Comparison of ENCODE assay signal across 8 mouse cellular contexts in the genomic region with DNA sequence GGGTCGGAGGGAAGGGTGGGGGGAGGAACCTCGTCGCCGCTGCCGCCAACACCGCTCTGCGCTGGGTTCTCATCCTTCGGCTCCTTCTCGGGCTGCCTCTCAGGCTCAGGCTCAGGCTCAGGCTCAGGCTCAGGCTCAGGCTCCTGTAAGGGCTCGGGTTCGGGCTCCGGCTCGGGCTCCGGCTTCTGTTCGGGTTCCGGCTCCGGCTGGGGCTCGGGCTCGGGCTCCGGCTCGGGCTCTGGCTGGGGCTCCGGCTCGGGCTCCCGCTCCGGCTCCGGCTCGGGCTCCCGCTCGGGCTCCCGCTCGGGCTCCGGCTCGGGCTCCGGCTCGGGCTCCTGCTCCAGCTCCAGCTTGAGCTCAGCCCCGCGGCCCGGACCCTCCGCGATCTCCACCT. TPM values are rescaled to one million over a fixed set of nuclear protein-coding genes. Genes with fewer than 3 reads are reported as not detected.
DNase-seq lines count a peak whose midpoint lies in the region; ATAC-seq lines count a peak whose summit lies in the region.

No protein-coding gene starts in this region.

- peak overlapping the region; percentile 67 for H3K4me2 ChIP-seq in limb, embryonic 11.5 days (ENCODE audit: low read depth, severe bottlenecking)
- H3K4me2 ChIP-seq in stomach, embryonic 14.5 days (replicated peaks; ENCODE audit: low read depth, low read length) = peak overlapping the region; percentile 68

- H3K27ac ChIP-seq in limb, embryonic 11.5 days (replicated peaks; ENCODE audit: low read depth, low read length) = peak overlapping the region; percentile 72
- H3K27ac ChIP-seq in stomach, embryonic 14.5 days (ENCODE audit: low read length) = peak overlapping the region; percentile 89

- no peak; the same call in none of the 2 replicates for ATAC-seq in limb, embryonic 11.5 days (ENCODE audit: insufficient number of reproducible peaks, low FRiP score, low TSS enrichment, low read depth)
- ATAC-seq in stomach, embryonic 14.5 days (ENCODE audit: insufficient number of reproducible peaks, insufficient read depth, low FRiP score, low read depth) = 0 out of 2 replicates have a peak, but pooled peaks have one; percentile 5

- H3K36me3 ChIP-seq in limb, embryonic 11.5 days (ENCODE audit: control insufficient read depth, insufficient read depth, low read length) = no peaks in the 10 kb centered on the region
- no peaks in the 10 kb centered on the region for H3K36me3 ChIP-seq in stomach, embryonic 14.5 days (ENCODE audit: control insufficient read depth, insufficient read depth, low read length)

- no peaks in the 10 kb centered on the region; the same call in 1 of the 2 replicates for H3K9me3 ChIP-seq in limb, embryonic 11.5 days (ENCODE audit: control insufficient read depth, low read length)
- H3K9me3 ChIP-seq in stomach, embryonic 14.5 days (ENCODE audit: control insufficient read depth, low read depth, low read length) = no peaks in the 10 kb centered on the region

- H3K9ac ChIP-seq in limb, embryonic 11.5 days (ENCODE audit: low read length) = peak overlapping the region; percentile 62
- peak overlapping the region; percentile 50 for H3K9ac ChIP-seq in stomach, embryonic 14.5 days (replicated peaks; ENCODE audit: low read depth, low read length)

- peak overlapping the region; percentile 53 for H3K4me3 ChIP-seq in limb, embryonic 11.5 days (ENCODE audit: low read depth, low read length)
- peak overlapping the region; percentile 52 for H3K4me3 ChIP-seq in stomach, embryonic 14.5 days (ENCODE audit: low read depth, low read length)

- WGBS in limb, embryonic 11.5 days = 32% methylated on average over 32 of the region's 40 CpGs
- 31% methylated on average over 34 of the region's 40 CpGs for WGBS in stomach, embryonic 14.5 days

- H3K27me3 ChIP-seq in limb, embryonic 11.5 days (ENCODE audit: control insufficient read depth, insufficient read depth, low read length) = no peaks in the 10 kb centered on the region
- no peaks in the 10 kb centered on the region for H3K27me3 ChIP-seq in stomach, embryonic 14.5 days (ENCODE audit: control insufficient read depth, insufficient read depth, low read length)

- no peaks in the 10 kb centered on the region for H3K4me1 ChIP-seq in limb, embryonic 11.5 days (ENCODE audit: control insufficient read depth, insufficient read depth, low read length)
- H3K4me1 ChIP-seq in stomach, embryonic 14.5 days (ENCODE audit: control insufficient read depth, insufficient read depth, low read length) = no peaks in the 10 kb centered on the region

- peak; percentile 6 for DNase-seq in embryo, embryonic 10 days (ENCODE audit: low spot score)
- no peak for DNase-seq in embryo, embryonic 10.5 days (ENCODE audit: low spot score)
- peak; percentile 21 for DNase-seq in right cerebral cortex, postnatal 4 days
- DNase-seq in right cerebral cortex, postnatal 10 days (ENCODE audit: low spot score in 2 of 2) = no peak
- DNase-seq in limb, embryonic 11.5 days (ENCODE audit: low spot score) = no peak
- DNase-seq in frontal cortex, postnatal 14 days (ENCODE audit: low spot score in 2 of 2) = no peak
- DNase-seq in kidney, adult 8-10 months = no peak

RNA-seq across cellular contexts. Expression of a gene that starts 0.3 kb away (rescaled TPM):
- polyA plus RNA-seq in limb, embryonic 11.5 days (2014; fragmentation: Nextera tagmentation; extraction: Ambion mirVana) = 0.48 and 0.54 TPM in 2 replicates
- 0.45 and 0.65 TPM in 2 replicates for polyA plus RNA-seq in stomach, embryonic 14.5 days (2014; fragmentation: Nextera tagmentation; extraction: Ambion mirVana)

RNA-seq across cellular contexts. Expression of a gene that starts 56.2 kb away (rescaled TPM):
- polyA plus RNA-seq in limb, embryonic 11.5 days (2014; fragmentation: Nextera tagmentation; extraction: Ambion mirVana) = 23.2 and 26.6 TPM in 2 replicates
- polyA plus RNA-seq in stomach, embryonic 14.5 days (2014; fragmentation: Nextera tagmentation; extraction: Ambion mirVana) = 17.8 and 18.1 TPM in 2 replicates

Comparison
In these comparisons a context has a peak if more than half of its experiments do, and no peak if none do; other contexts are left out.
1. DNase-seq: peak in embryo, embryonic 10 days (single experiment) and right cerebral cortex, postnatal 4 days (single experiment); none in embryo, embryonic 10.5 days (single experiment), right cerebral cortex, postnatal 10 days (0 of 2), limb, embryonic 11.5 days (single experiment), frontal cortex, postnatal 14 days (0 of 2) and kidney, adult 8-10 months (0 of 2).